Mouse (Mus musculus): ENCODE data around the gene Apln. TPM values are rescaled to one million over a fixed set of nuclear protein-coding genes. Genes with fewer than 3 reads are reported as not detected.

Apln gene
- 22.9 and 31.7 TPM in 2 replicates for polyA plus RNA-seq (2021; fragmentation: Nextera tagmentation)
- long read RNA-seq, experiment 1, transcript Apln-201 (3 exons, 3,149 nt): major isoform, 192 of 207 reads
- long read RNA-seq, experiment 1, partial matches to known transcripts: 0 of 207 reads
- long read RNA-seq, experiment 1, other reads (novel, unspliced or antisense): 15 of 207 reads
- long read RNA-seq, experiment 2, transcript Apln-201 (3 exons, 3,149 nt): major isoform, 28 of 41 reads
- long read RNA-seq, experiment 2, partial matches to known transcripts: 0 of 41 reads
- long read RNA-seq, experiment 2, other reads (novel, unspliced or antisense): 13 of 41 reads

DNA sequence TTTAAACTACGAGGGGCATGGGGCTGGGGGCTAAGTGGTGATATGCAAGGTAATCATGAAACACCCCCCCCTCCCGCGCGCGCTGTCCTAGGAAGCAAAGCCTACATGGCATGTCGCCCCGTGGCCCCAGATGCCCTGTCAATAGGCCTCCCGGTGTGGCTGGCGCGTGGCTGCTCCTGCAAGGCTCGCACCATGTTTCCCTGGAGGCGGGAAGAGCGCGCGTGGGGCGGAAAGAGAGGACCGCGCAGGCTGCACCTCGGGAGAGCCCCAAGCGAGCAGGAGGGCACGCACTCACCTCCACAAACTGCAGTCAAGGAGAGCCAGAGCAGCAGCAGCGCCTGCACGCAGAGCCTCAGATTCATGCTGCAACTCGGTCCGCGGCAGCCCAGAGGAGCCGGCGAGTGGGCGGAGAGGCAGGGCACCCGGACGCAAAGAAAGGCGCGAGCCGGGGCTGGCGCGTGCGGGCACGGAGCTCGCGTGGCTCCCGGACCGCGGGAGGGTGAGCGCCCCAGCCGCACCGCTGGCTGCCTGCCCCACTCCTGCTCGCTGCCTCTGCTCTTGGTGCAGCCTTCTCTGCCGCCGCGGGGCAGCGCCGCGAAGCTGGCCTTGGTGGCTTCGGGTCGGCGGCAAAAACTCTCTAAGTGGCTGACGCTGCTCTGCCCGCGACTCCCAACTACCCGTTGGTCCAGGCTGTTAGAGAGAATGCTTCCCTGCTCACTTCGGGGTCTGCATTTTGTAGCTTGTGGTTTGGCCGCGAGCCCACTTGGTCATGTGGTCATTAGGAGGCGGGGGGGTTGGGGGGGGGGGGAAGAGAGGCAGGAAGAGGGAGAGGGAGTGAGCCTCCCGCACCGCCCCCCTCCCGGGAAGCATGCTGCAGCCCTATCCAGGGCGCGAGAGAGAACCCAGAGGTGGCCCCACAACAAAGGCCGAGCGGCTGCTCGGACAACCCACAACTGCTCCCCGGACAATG, at the start of gene Apln:
Gene Apln (minus strand): TSS at position 710 of the 970 bp plus-strand sequence.

Other genes starting within 250 kb of the Apln start
- 7.1 and 15.0 TPM in 2 replicates for gene Smarca1, start 141.9 kb downstream of the Apln start, polyA plus RNA-seq (2021; fragmentation: Nextera tagmentation)
- gene Ocrl, start 122.5 kb downstream of the Apln start, polyA plus RNA-seq (2021; fragmentation: Nextera tagmentation): 9.9 and 10.3 TPM in 2 replicates
- 0.16 and 0.47 TPM in 2 replicates for gene Xpnpep2, start 73.9 kb upstream of the Apln start, polyA plus RNA-seq (2021; fragmentation: Nextera tagmentation)
- 1.5 and 1.9 TPM in 2 replicates for gene Sash3, start 111.6 kb upstream of the Apln start, polyA plus RNA-seq (2021; fragmentation: Nextera tagmentation)
- gene Zdhhc9, start 174.0 kb upstream of the Apln start, polyA plus RNA-seq (2021; fragmentation: Nextera tagmentation): 18.9 and 32.8 TPM in 2 replicates
- 12.0 and 12.8 TPM in 2 replicates for gene Utp14a, start 222.0 kb upstream of the Apln start, polyA plus RNA-seq (2021; fragmentation: Nextera tagmentation)